Mouse (Mus musculus): ENCODE data around the gene Dpysl4. TPM values are rescaled to one million over a fixed set of nuclear protein-coding genes. Genes with fewer than 3 reads are reported as not detected.

The Dpysl4 gene
- 269 TPM in 2 replicates for polyA plus RNA-seq (2016; fragmentation: Nextera tagmentation; extraction: Ambion mirVana)

DNA sequence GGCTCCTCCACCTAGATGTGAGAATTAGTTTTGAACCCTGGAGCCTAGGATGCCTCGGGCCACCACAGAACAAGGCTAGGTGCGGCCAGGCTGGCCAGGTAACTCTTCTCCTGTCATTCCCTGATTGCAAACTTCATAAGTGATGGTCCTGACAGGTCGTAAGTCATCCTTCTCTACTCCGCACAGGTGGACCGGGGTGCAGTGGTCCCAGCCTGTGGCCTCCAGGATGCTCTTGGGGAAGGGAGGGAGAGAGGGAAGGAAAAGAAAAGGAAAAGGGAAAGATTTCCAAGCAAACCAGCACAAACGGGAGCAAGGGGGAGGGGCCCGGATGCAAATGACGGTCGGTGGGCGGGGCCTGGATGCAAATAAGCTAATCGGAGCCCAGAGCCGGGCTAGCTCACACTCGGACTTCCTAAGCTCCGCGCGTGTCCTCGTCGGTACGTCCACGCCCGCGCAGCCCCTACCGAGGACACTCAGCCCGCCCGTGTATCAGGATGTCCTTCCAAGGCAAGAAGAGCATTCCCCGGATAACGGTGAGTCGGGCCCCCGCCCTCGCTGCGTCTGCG is at the start of gene Dpysl4:
TSS of gene Dpysl4 (plus strand) at position 373 of the 566 bp plus-strand sequence.
- peaks cover 12% of the 10 kb centered on the region for H3K36me3 ChIP-seq
- peak within 1 kb of the TSS; percentile 95 for H3K9ac ChIP-seq
- no peaks in the 10 kb centered on the region for H3K9me3 ChIP-seq (replicated peaks)
- WGBS, result 7% methylated on average over 32 of the region's 32 CpGs
- peak within 1 kb of the TSS; percentile 58 for H3K4me2 ChIP-seq (replicated peaks)
- ATAC-seq (ENCODE audit: low FRiP score), result peak; percentile 83
- peaks cover 37% of the 10 kb centered on the region for H3K4me1 ChIP-seq
- peak within 1 kb of the TSS; percentile 86 for H3K27ac ChIP-seq
- H3K27me3 ChIP-seq, result no peaks in the 10 kb centered on the region
- peak within 1 kb of the TSS; percentile 90 for H3K4me3 ChIP-seq

- Histone ChIP-seq H3K9ac (no peak overlapping the region), H3K27ac (no peak overlapping the region), H3K4me3 (no peak overlapping the region), H3K27me3 (peaks cover 7% of the 10 kb centered on the region; the same call in 1 of the 2 replicates), H3K4me2 (replicated peaks) (no peak overlapping the region), H3K9me3 (replicated peaks) (no peaks in the 10 kb centered on the region), H3K36me3 (no peaks in the 10 kb centered on the region), H3K4me1 (no peaks in the 10 kb centered on the region)
- no peak for ATAC-seq (ENCODE audit: low FRiP score)
- 46% methylated on average over 4 of the region's 4 CpGs for WGBS
Measured at GRCm38 (mm10) chr7:139063406-139063805, 22.4 kb upstream of the Dpysl4 start.

- Histone ChIP-seq H3K4me3 (no peak overlapping the region), H3K4me2 (replicated peaks) (no peak overlapping the region), H3K9ac (no peak overlapping the region), H3K27me3 (peaks cover 7% of the 10 kb centered on the region; the same call in 1 of the 2 replicates), H3K9me3 (replicated peaks) (no peaks in the 10 kb centered on the region), H3K27ac (no peak overlapping the region), H3K4me1 (0 out of 2 replicates have a peak, but pooled peaks cover 6% of the 10 kb centered on the region), H3K36me3 (no peaks in the 10 kb centered on the region)
- 0% methylated on average over 2 of the region's 2 CpGs for WGBS
- peak; percentile 82 for ATAC-seq (ENCODE audit: low FRiP score)
Measured at GRCm38 (mm10) chr7:139068182-139068623, 17.6 kb upstream of the Dpysl4 start.

GRCm38 (mm10) chr7:139074189-139074588 is 11.6 kb upstream of the Dpysl4 start:
- Histone ChIP-seq H3K4me2 (replicated peaks) (no peak overlapping the region), H3K27me3 (no peaks in the 10 kb centered on the region), H3K27ac (peak overlapping the region; percentile 92), H3K9me3 (replicated peaks) (no peaks in the 10 kb centered on the region), H3K4me3 (no peak overlapping the region), H3K36me3 (no peaks in the 10 kb centered on the region), H3K4me1 (peaks cover 58% of the 10 kb centered on the region), H3K9ac (no peak overlapping the region)
- ATAC-seq (ENCODE audit: low FRiP score), result peak; percentile 24; the same call in 1 of the 2 replicates
- 24% methylated on average over 6 of the region's 6 CpGs for WGBS

DNA sequence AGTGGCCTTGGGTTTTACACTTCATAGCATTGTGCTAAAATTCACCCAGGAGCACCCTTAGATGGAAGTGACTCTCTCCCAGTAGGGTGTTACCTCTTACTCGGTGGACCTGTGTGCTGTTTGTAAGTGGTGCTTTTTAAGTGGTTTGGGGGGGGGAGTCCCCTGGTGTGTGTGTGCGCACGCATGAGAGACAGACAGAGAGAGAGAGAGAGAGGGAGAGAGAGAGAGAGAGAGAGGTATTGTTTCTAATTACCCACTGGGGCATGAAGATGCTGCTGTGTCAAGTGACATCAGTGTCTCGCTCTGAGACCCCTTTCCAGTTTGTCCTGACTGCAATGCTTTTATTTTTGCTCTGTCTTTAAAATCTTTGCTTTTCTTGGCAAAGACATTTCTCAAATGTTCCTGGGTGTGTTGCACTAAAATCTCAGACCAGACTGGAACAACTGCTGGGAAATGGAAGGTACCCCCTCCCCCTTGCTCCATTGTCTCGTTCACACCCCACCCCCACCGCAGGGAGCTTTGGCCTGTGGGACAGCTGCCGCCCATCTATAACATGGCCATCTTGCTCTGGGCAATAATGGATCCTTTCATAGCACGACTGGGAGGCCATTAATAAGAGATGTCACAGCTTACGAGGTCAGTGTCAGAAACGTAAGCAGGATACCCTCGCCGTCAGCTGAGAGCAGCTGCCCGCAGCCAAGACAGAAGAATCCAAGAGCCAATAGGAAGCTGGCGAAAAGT is 10.6 kb upstream of the Dpysl4 start:
- Histone ChIP-seq H3K9ac (peak overlapping the region; percentile 18; the same call in 1 of the 2 replicates), H3K4me3 (no peak overlapping the region), H3K36me3 (no peaks in the 10 kb centered on the region), H3K4me2 (replicated peaks) (peak overlapping the region; percentile 17; the same call in 1 of the 2 replicates), H3K9me3 (replicated peaks) (no peaks in the 10 kb centered on the region), H3K27ac (peak overlapping the region; percentile 92), H3K4me1 (peaks cover 60% of the 10 kb centered on the region), H3K27me3 (no peaks in the 10 kb centered on the region)
- ATAC-seq (ENCODE audit: low FRiP score), result peak; percentile 64
- WGBS, result 20% methylated on average over 14 of the region's 14 CpGs

DNA sequence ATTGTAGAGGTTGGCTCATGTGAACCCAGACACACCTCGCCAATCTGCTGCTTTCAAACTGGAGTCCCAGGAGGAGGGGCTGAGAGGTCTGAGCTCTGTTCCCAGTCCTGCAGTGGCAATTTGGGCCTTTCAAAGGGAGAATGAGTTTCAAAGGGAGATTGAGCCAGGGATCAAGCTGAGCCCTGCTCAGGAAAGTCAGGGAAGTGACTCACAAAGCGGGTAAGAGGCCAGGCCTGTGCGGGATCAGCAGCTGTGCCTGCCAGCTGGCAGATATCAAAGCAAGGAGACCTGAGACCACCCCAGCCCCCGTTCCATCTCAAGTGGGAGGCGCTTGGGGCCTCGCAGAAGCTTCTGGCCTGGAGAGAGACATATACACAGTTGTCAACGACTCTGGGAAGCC is 8.5 kb upstream of the Dpysl4 start:
- Histone ChIP-seq H3K4me1 (peaks cover 66% of the 10 kb centered on the region), H3K9ac (no peak overlapping the region; the same call in 1 of the 2 replicates), H3K27me3 (no peaks in the 10 kb centered on the region), H3K27ac (peak overlapping the region; percentile 92), H3K36me3 (no peaks in the 10 kb centered on the region), H3K4me2 (replicated peaks) (peak overlapping the region; percentile 27; the same call in 1 of the 2 replicates), H3K4me3 (no peak overlapping the region), H3K9me3 (replicated peaks) (no peaks in the 10 kb centered on the region)
- WGBS, result 9% methylated on average over 7 of the region's 7 CpGs
- ATAC-seq (ENCODE audit: low FRiP score), result peak; percentile 12; the same call in 1 of the 2 replicates

DNA sequence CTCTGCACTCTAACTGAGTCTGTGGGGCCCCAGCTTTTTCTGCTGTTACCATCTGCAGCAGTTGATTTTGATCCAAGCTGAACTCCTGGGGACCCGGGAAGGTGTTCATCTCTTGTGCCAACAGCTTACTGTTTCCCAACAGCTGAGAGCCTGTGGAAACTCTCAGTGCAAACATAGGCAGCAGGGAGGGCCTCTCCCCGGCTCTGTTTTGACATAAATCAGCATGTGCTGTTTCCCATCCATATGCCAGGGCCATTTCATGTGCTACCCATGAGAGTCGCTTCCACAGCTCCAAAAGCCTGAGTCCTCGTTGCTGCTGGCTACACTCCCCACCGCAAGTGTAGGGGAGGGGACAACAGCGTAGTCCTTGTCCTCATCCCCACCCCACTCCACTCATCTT is 7.6 kb upstream of the Dpysl4 start:
- Histone ChIP-seq H3K9me3 (replicated peaks) (no peaks in the 10 kb centered on the region), H3K4me1 (peaks cover 66% of the 10 kb centered on the region), H3K4me3 (no peak overlapping the region), H3K27ac (peak overlapping the region; percentile 92), H3K36me3 (no peaks in the 10 kb centered on the region), H3K4me2 (replicated peaks) (no peak overlapping the region), H3K9ac (no peak overlapping the region), H3K27me3 (no peaks in the 10 kb centered on the region)
- ATAC-seq (ENCODE audit: low FRiP score), result no peak
- 49% methylated on average over 6 of the region's 6 CpGs for WGBS

GRCm38 (mm10) chr7:139079141-139079540 is 6.7 kb upstream of the Dpysl4 start:
- peak overlapping the region; percentile 92; the same call in 1 of the 2 replicates for H3K27ac ChIP-seq
- no peak overlapping the region for H3K4me2 ChIP-seq (replicated peaks)

DNA sequence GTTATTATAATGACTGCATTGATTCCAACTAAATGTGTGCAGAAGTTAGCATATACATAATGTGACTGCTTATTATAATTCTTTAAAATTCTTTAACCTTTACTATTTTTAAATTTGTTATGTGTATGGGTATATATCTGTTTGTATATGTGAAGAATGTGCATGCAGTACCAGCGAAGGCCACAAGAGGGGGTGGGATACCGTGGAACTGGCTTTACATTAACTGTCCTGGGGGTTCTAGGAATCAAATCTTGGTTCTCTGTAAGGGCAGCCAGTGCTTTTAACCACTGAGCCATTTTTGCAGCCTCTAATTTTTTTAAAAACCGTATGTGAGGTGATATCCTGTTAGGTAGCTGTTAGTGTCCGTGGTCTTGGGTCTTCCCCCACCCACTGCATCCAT is 5.1 kb upstream of the Dpysl4 start:
- Histone ChIP-seq H3K9ac (no peak overlapping the region), H3K36me3 (no peaks in the 10 kb centered on the region), H3K4me3 (no peak overlapping the region), H3K27me3 (no peaks in the 10 kb centered on the region), H3K9me3 (replicated peaks) (no peaks in the 10 kb centered on the region), H3K4me2 (replicated peaks) (no peak overlapping the region), H3K27ac (peak overlapping the region; percentile 12; the same call in 1 of the 2 replicates), H3K4me1 (peaks cover 47% of the 10 kb centered on the region)
- no peak for ATAC-seq (ENCODE audit: low FRiP score)
- 71% methylated on average over 4 of the region's 4 CpGs for WGBS

More at GRCm38 (mm10) chr7:139079141-139079540, 6.7 kb upstream of the Dpysl4 start:
- Histone ChIP-seq H3K27me3 (no peaks in the 10 kb centered on the region), H3K4me1 (peaks cover 63% of the 10 kb centered on the region), H3K36me3 (no peaks in the 10 kb centered on the region), H3K9me3 (replicated peaks) (no peaks in the 10 kb centered on the region), H3K4me3 (no peak overlapping the region), H3K9ac (no peak overlapping the region)
- WGBS, result 74% methylated on average over 7 of the region's 7 CpGs
- no peak for ATAC-seq (ENCODE audit: low FRiP score)

DNA sequence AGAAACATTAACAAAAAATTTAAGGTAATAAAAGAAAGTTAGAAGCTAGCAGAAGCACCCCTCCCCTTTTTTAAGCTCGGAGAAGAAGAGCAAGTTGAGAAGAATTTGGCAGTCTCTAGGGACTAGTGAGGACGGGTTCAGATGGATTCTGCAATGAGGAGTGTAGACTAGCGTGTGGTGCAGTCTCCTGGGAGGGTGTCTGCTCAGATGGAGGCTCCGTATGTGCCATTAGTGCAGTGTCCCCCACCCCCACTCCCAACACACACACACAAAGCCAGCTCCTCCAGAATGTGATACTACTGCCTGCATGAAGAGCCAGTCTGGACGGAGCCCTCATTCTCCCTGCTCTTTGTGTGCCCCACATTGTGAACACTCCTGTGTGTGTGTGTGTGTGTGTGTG is 4.6 kb upstream of the Dpysl4 start:
- no peak overlapping the region for H3K4me3 ChIP-seq
- H3K27me3 ChIP-seq, result no peaks in the 10 kb centered on the region
- no peaks in the 10 kb centered on the region for H3K9me3 ChIP-seq (replicated peaks)
- peak overlapping the region; percentile 12 for H3K27ac ChIP-seq
- no peak for ATAC-seq (ENCODE audit: low FRiP score)
- H3K4me1 ChIP-seq, result peaks cover 42% of the 10 kb centered on the region
- H3K4me2 ChIP-seq (replicated peaks), result no peak overlapping the region
- H3K9ac ChIP-seq, result no peak overlapping the region
- WGBS, result 46% methylated on average over 5 of the region's 5 CpGs
- H3K36me3 ChIP-seq, result no peaks in the 10 kb centered on the region

DNA sequence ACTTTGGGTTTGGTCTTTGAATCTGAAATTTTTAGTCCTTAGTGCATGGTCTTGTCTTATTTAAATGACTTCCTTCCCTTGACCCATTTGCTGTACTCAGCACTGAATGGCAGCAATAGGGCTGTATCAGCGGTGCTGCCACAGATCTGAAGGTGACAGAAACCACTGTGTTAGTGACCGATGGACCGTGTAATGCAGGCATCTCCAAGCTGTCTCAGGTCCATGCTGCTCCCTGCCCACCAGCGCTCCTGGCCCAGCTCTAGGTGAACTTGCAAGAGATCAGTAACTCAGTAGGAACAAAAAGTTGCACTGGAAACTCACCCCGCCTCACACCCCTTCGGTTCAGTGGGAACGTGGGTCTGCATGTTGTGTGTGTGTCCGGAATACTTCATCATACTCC is 3.5 kb upstream of the Dpysl4 start:
- Histone ChIP-seq H3K4me3 (no peak overlapping the region), H3K4me2 (replicated peaks) (no peak overlapping the region), H3K9me3 (replicated peaks) (no peaks in the 10 kb centered on the region), H3K27me3 (no peaks in the 10 kb centered on the region), H3K36me3 (no peaks in the 10 kb centered on the region), H3K4me1 (peaks cover 36% of the 10 kb centered on the region), H3K9ac (no peak overlapping the region), H3K27ac (no peak overlapping the region)
- ATAC-seq (ENCODE audit: low FRiP score), result no peak
- WGBS, result 62% methylated on average over 8 of the region's 8 CpGs

GRCm38 (mm10) chr7:139084316-139084715 is 1.5 kb upstream of the Dpysl4 start:
- WGBS, result 40% methylated on average over 1 of the region's 1 CpGs
- no peak for ATAC-seq (ENCODE audit: low FRiP score)
- Histone ChIP-seq H3K9me3 (replicated peaks) (no peaks in the 10 kb centered on the region), H3K27me3 (no peaks in the 10 kb centered on the region), H3K4me2 (replicated peaks) (no peak overlapping the region), H3K4me3 (no peak overlapping the region), H3K36me3 (no peaks in the 10 kb centered on the region; the same call in 1 of the 2 replicates), H3K4me1 (peaks cover 36% of the 10 kb centered on the region), H3K9ac (no peak overlapping the region), H3K27ac (no peak overlapping the region)
